Mouse (Mus musculus): ENCODE measurements around the gene Sdsl. TPM values are rescaled to one million over a fixed set of nuclear protein-coding genes. Genes with fewer than 3 reads are reported as not detected.

Gene Sdsl
- polyA plus RNA-seq, 1 experiment from 2014 or later = 5.8 TPM

- H3K9me3 ChIP-seq (ENCODE audit: control insufficient read depth, low read length) = no peaks in the 10 kb centered on the region
- under 1% methylated on average over 68 of the region's 69 CpGs for WGBS
- H3K4me3 ChIP-seq (ENCODE audit: low read depth, low read length) = peak within 1 kb of the TSS; percentile 54
- H3K4me1 ChIP-seq (replicated peaks; ENCODE audit: control insufficient read depth, insufficient read depth, low read length) = peaks cover 4% of the 10 kb centered on the region; the same call in 1 of the 2 replicates
- peaks cover 91% of the 10 kb centered on the region for H3K27me3 ChIP-seq (ENCODE audit: control insufficient read depth, insufficient read depth, low read length)
- H3K4me2 ChIP-seq (replicated peaks; ENCODE audit: low read depth, low read length) = peak within 1 kb of the TSS; percentile 19
- DNase-seq (ENCODE audit: low spot score) (peak; percentile 75), ATAC-seq (ENCODE audit: low FRiP score) (peak; percentile 58)
- H3K27ac ChIP-seq (ENCODE audit: low read depth, low read length) = peak within 1 kb of the TSS; percentile 82
- H3K9ac ChIP-seq (ENCODE audit: low read depth, low read length) = peak within 1 kb of the TSS; percentile 75
- H3K36me3 ChIP-seq (ENCODE audit: control insufficient read depth, insufficient read depth, low read length) = no peaks in the 10 kb centered on the region
These were observed 40.7 kb downstream of the Sdsl start, which contains the start of gene Lhx5 for GRCm38 (mm10) chr5:120431649-120432485. Gene Lhx5, plus strand, starts transcription at chr5:120431699.

GRCm38 (mm10) chr5:120431001-120431583, 41.5 kb downstream of the Sdsl start:
- H3K36me3 ChIP-seq (ENCODE audit: control insufficient read depth, insufficient read depth, low read length) = no peaks in the 10 kb centered on the region
- peaks cover 93% of the 10 kb centered on the region for H3K27me3 ChIP-seq (ENCODE audit: control insufficient read depth, insufficient read depth, low read length)
- peak overlapping the region; percentile 54 for H3K4me3 ChIP-seq (ENCODE audit: low read depth, low read length)
- no peaks in the 10 kb centered on the region for H3K9me3 ChIP-seq (ENCODE audit: control insufficient read depth, low read length)
- H3K4me2 ChIP-seq (replicated peaks; ENCODE audit: low read depth, low read length) = peak overlapping the region; percentile 17
- peak; percentile 58 for DNase-seq (ENCODE audit: low spot score)
- no peak; the same call in 1 of the 2 replicates for ATAC-seq (ENCODE audit: low FRiP score)
- under 1% methylated on average over 30 of the region's 30 CpGs for WGBS
- peaks cover 4% of the 10 kb centered on the region; the same call in 1 of the 2 replicates for H3K4me1 ChIP-seq (replicated peaks; ENCODE audit: control insufficient read depth, insufficient read depth, low read length)
- peak overlapping the region; percentile 74 for H3K27ac ChIP-seq (ENCODE audit: low read depth, low read length)
- H3K9ac ChIP-seq (ENCODE audit: low read depth, low read length) = peak overlapping the region; percentile 75

- Histone ChIP-seq H3K36me3 (ENCODE audit: control insufficient read depth, insufficient read depth, low read length) (no peaks in the 10 kb centered on the region), H3K4me1 (replicated peaks; ENCODE audit: control insufficient read depth, insufficient read depth, low read length) (no peaks in the 10 kb centered on the region), H3K4me2 (replicated peaks; ENCODE audit: low read depth, low read length) (peak overlapping the region; percentile 33), H3K4me3 (ENCODE audit: low read depth, low read length) (peak overlapping the region; percentile 54), H3K27ac (ENCODE audit: low read depth, low read length) (peak overlapping the region; percentile 72), H3K27me3 (ENCODE audit: control insufficient read depth, insufficient read depth, low read length) (peaks cover 89% of the 10 kb centered on the region), H3K9me3 (ENCODE audit: control insufficient read depth, low read length) (no peaks in the 10 kb centered on the region), H3K9ac (ENCODE audit: low read depth, low read length) (peak overlapping the region; percentile 62)
- ATAC-seq (ENCODE audit: low FRiP score) = no peak
- WGBS = 6% methylated on average over 6 of the region's 6 CpGs
- DNase-seq (ENCODE audit: low spot score) = peak; percentile 37
These were observed 42.9 kb downstream of the Sdsl start for GRCm38 (mm10) chr5:120429692-120430091.

- Histone ChIP-seq H3K9me3 (ENCODE audit: control insufficient read depth, low read length) (no peaks in the 10 kb centered on the region), H3K4me1 (replicated peaks; ENCODE audit: control insufficient read depth, insufficient read depth, low read length) (no peaks in the 10 kb centered on the region), H3K36me3 (ENCODE audit: control insufficient read depth, insufficient read depth, low read length) (no peaks in the 10 kb centered on the region), H3K27me3 (ENCODE audit: control insufficient read depth, insufficient read depth, low read length) (peaks cover 89% of the 10 kb centered on the region), H3K4me2 (replicated peaks; ENCODE audit: low read depth, low read length) (peak overlapping the region; percentile 33), H3K4me3 (ENCODE audit: low read depth, low read length) (peak overlapping the region; percentile 19), H3K27ac (ENCODE audit: low read depth, low read length) (peak overlapping the region; percentile 89), H3K9ac (ENCODE audit: low read depth, low read length) (peak overlapping the region; percentile 1; the same call in 1 of the 2 replicates)
- DNase-seq (ENCODE audit: low spot score) (peak; percentile 47), ATAC-seq (ENCODE audit: low FRiP score) (no peak)
- WGBS = 0% methylated on average over 5 of the region's 6 CpGs
These were observed 43.6 kb downstream of the Sdsl start for GRCm38 (mm10) chr5:120428990-120429389.

- peak overlapping the region; percentile 33 for H3K4me2 ChIP-seq (replicated peaks; ENCODE audit: low read depth, low read length)
- peak overlapping the region; percentile 89 for H3K27ac ChIP-seq (ENCODE audit: low read depth, low read length)
- H3K4me1 ChIP-seq (replicated peaks; ENCODE audit: control insufficient read depth, insufficient read depth, low read length) = no peaks in the 10 kb centered on the region
- ATAC-seq (ENCODE audit: low FRiP score) (no peak), DNase-seq (ENCODE audit: low spot score) (peak; percentile 47)
- 1% methylated on average over 21 of the region's 21 CpGs for WGBS
- peaks cover 88% of the 10 kb centered on the region for H3K27me3 ChIP-seq (ENCODE audit: control insufficient read depth, insufficient read depth, low read length)
- peak overlapping the region; percentile 35; the same call in 1 of the 2 replicates for H3K9ac ChIP-seq (ENCODE audit: low read depth, low read length)
- peak overlapping the region; percentile 19 for H3K4me3 ChIP-seq (ENCODE audit: low read depth, low read length)
- H3K9me3 ChIP-seq (ENCODE audit: control insufficient read depth, low read length) = no peaks in the 10 kb centered on the region
- no peaks in the 10 kb centered on the region for H3K36me3 ChIP-seq (ENCODE audit: control insufficient read depth, insufficient read depth, low read length)
These were observed 44.3 kb downstream of the Sdsl start for GRCm38 (mm10) chr5:120428189-120428838.

GRCm38 (mm10) chr5:120427451-120427938, 45.1 kb downstream of the Sdsl start:
- Histone ChIP-seq H3K9ac (ENCODE audit: low read depth, low read length) (peak overlapping the region; percentile 35), H3K27ac (ENCODE audit: low read depth, low read length) (peak overlapping the region; percentile 89), H3K27me3 (ENCODE audit: control insufficient read depth, insufficient read depth, low read length) (peaks cover 86% of the 10 kb centered on the region), H3K9me3 (ENCODE audit: control insufficient read depth, low read length) (no peaks in the 10 kb centered on the region), H3K4me2 (replicated peaks; ENCODE audit: low read depth, low read length) (peak overlapping the region; percentile 33), H3K4me1 (replicated peaks; ENCODE audit: control insufficient read depth, insufficient read depth, low read length) (no peaks in the 10 kb centered on the region), H3K4me3 (ENCODE audit: low read depth, low read length) (peak overlapping the region; percentile 19), H3K36me3 (ENCODE audit: control insufficient read depth, insufficient read depth, low read length) (no peaks in the 10 kb centered on the region)
- no peak for ATAC-seq (ENCODE audit: low FRiP score)
- WGBS = under 1% methylated on average over 33 of the region's 33 CpGs
- peak; percentile 54 for DNase-seq (ENCODE audit: low spot score)

- WGBS = under 1% methylated on average over 10 of the region's 10 CpGs
- Histone ChIP-seq H3K9me3 (ENCODE audit: control insufficient read depth, low read length) (no peaks in the 10 kb centered on the region), H3K4me3 (ENCODE audit: low read depth, low read length) (peak overlapping the region; percentile 19; the same call in 1 of the 2 replicates), H3K36me3 (ENCODE audit: control insufficient read depth, insufficient read depth, low read length) (no peaks in the 10 kb centered on the region), H3K4me1 (replicated peaks; ENCODE audit: control insufficient read depth, insufficient read depth, low read length) (no peaks in the 10 kb centered on the region), H3K27me3 (ENCODE audit: control insufficient read depth, insufficient read depth, low read length) (peaks cover 77% of the 10 kb centered on the region), H3K9ac (ENCODE audit: low read depth, low read length) (peak overlapping the region; percentile 35; the same call in 1 of the 2 replicates), H3K4me2 (replicated peaks; ENCODE audit: low read depth, low read length) (peak overlapping the region; percentile 33), H3K27ac (ENCODE audit: low read depth, low read length) (peak overlapping the region; percentile 89)
- DNase-seq (ENCODE audit: low spot score) = no peak
- no peak for ATAC-seq (ENCODE audit: low FRiP score)
These were observed 46.0 kb downstream of the Sdsl start for GRCm38 (mm10) chr5:120426572-120426971.

GRCm38 (mm10) chr5:120425711-120426110, 46.9 kb downstream of the Sdsl start:
- H3K27me3 ChIP-seq (ENCODE audit: control insufficient read depth, insufficient read depth, low read length) = peaks cover 72% of the 10 kb centered on the region
- H3K9ac ChIP-seq (ENCODE audit: low read depth, low read length) = peak overlapping the region; percentile 52
- under 1% methylated on average over 12 of the region's 20 CpGs for WGBS
- peak overlapping the region; percentile 79 for H3K27ac ChIP-seq (ENCODE audit: low read depth, low read length)
- no peak for ATAC-seq (ENCODE audit: low FRiP score)
- H3K9me3 ChIP-seq (ENCODE audit: control insufficient read depth, low read length) = no peaks in the 10 kb centered on the region
- peak; percentile 49 for DNase-seq (ENCODE audit: low spot score)
- no peaks in the 10 kb centered on the region for H3K4me1 ChIP-seq (replicated peaks; ENCODE audit: control insufficient read depth, insufficient read depth, low read length)
- H3K4me3 ChIP-seq (ENCODE audit: low read depth, low read length) = peak overlapping the region; percentile 26
- peak overlapping the region; percentile 34 for H3K4me2 ChIP-seq (replicated peaks; ENCODE audit: low read depth, low read length)
- no peaks in the 10 kb centered on the region for H3K36me3 ChIP-seq (ENCODE audit: control insufficient read depth, insufficient read depth, low read length)
